ENCODE assay signal across 22 mouse cellular contexts in the genomic region with DNA sequence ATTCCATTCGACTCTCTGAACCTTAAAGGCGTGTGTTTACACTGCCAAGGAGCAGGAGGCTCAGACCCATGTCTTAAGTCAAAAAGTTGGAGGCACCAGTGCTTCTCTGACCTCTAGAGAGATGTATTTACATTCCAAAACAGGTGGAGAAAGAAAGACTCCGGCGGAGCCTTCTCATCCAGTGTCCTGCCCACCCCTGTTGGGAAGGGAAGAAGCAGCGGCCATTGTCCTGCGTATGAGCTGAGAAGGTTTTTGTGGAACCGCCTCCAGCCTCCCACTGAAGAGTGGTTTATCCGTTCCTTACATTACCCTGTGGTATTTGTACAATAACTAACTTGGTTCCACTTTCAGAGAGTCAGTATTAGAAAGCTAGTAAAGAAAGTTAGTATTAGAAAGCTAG. TPM values are rescaled to one million over a fixed set of nuclear protein-coding genes. Genes with fewer than 3 reads are reported as not detected.
DNase-seq lines count a peak whose midpoint lies in the region; ATAC-seq and TF ChIP-seq lines count a peak whose summit lies in the region.
"Had no signal": no experiment of that assay in that cellular context is flagged by ENCODE, and none has a peak within 500 bp of the region (broad histone marks: within the 10 kb centered on the region; RNA-seq: fewer than 3 reads in every experiment).

No protein-coding gene starts in this region.

- no peak for TF ChIP-seq EP300 in ES-Bruce4 (IDR thresholded peaks at IDR 0.05; ENCODE audit: insufficient read depth, low read depth, low read length)

- no peak for ATAC-seq in intestine, embryonic 15.5 days
- ATAC-seq in erythroid progenitor cell, adult 5-6 weeks (replicated peaks; ENCODE audit: low FRiP score, poor library complexity, severe bottlenecking) = no peak
- ATAC-seq: forebrain, embryonic 14.5 days; forebrain, embryonic 16.5 days had no signal

- H3K4me2 ChIP-seq in intestine, embryonic 15.5 days (replicated peaks) = no peak overlapping the region
- H3K4me2 ChIP-seq: embryonic facial prominence, embryonic 12.5 days; forebrain, embryonic 12.5 days had no signal

- peak overlapping the region; percentile 51 for H3K27ac ChIP-seq in ES-Bruce4 (ENCODE audit: insufficient read depth, low read length)
- H3K27ac ChIP-seq in ES-E14 (ENCODE audit: insufficient read depth, low read depth, low read length, poor library complexity, severe bottlenecking) = peak overlapping the region; percentile 6; the same call in 1 of the 2 replicates
- H3K27ac ChIP-seq in intestine, embryonic 15.5 days = no peak overlapping the region
- H3K27ac ChIP-seq: embryonic facial prominence, embryonic 10.5 days; embryonic facial prominence, embryonic 12.5 days; forebrain, embryonic 10.5 days; forebrain, embryonic 12.5 days had no signal

- H3K4me1 ChIP-seq in ES-Bruce4 (ENCODE audit: control insufficient read depth, insufficient read depth, low read length) = peaks cover 2% of the 10 kb centered on the region
- peaks cover 0 to 4% of the 10 kb centered on the region in 2 experiments; a peak in 3 of 4 replicates for H3K4me1 ChIP-seq in ES-E14 (ENCODE audit: control insufficient read depth in 2 of 2, insufficient read depth in 2 of 2, low read length in 2 of 2, poor library complexity in 1 of 2)
- H3K4me1 ChIP-seq in intestine, embryonic 15.5 days (replicated peaks) = no peaks in the 10 kb centered on the region
- H3K4me1 ChIP-seq: embryonic facial prominence, embryonic 12.5 days had no signal

- TF ChIP-seq CTCF in ES-Bruce4 (IDR thresholded peaks at IDR 0.05; ENCODE audit: low read depth, low read length) = no peak

- H3K4me3 ChIP-seq in ES-Bruce4 (ENCODE audit: low read depth, low read length) (no peak overlapping the region), ES-E14 (ENCODE audit: insufficient read depth in 1 of 2, low read depth in 1 of 2, low read length in 2 of 2, poor library complexity in 1 of 2, severe bottlenecking in 1 of 2) (no peak overlapping the region)
- no peak overlapping the region for H3K4me3 ChIP-seq in intestine, embryonic 15.5 days (replicated peaks)
- H3K4me3 ChIP-seq: embryonic facial prominence, embryonic 10.5 days; embryonic facial prominence, embryonic 12.5 days; forebrain, embryonic 10.5 days; forebrain, embryonic 12.5 days had no signal

- H3K36me3 ChIP-seq in ES-Bruce4 (ENCODE audit: control insufficient read depth, insufficient read depth, low read length, poor library complexity, severe bottlenecking) = no peaks in the 10 kb centered on the region
- no peaks in the 10 kb centered on the region for H3K36me3 ChIP-seq in ES-E14 (ENCODE audit: control insufficient read depth, insufficient read depth, low read length, poor library complexity, severe bottlenecking)
- no peaks in the 10 kb centered on the region for H3K36me3 ChIP-seq in intestine, embryonic 15.5 days
- H3K36me3 ChIP-seq: embryonic facial prominence, embryonic 10.5 days; embryonic facial prominence, embryonic 12.5 days; forebrain, embryonic 10.5 days; forebrain, embryonic 12.5 days had no signal

- DNase-seq in ES-E14 (ENCODE audit: low read depth, low spot score) (no peak), ZHBTc4 (ENCODE audit: low read depth, low spot score) (peak; percentile 65)
- DNase-seq in lung, postnatal 4 days = no peak
- DNase-seq: adrenal gland, adult 2 months; adrenal gland, postnatal 10 days; adrenal gland, postnatal 25 days; cerebellum, adult 11-12 months; cerebellum, adult 2 months; cerebellum, adult 9-10 months; cerebellum, postnatal 10 days; cerebellum, postnatal 25 days had no signal

- H3K27me3 ChIP-seq in ES-Bruce4 (ENCODE audit: control insufficient read depth, insufficient read depth, low read length, poor library complexity, severe bottlenecking) = no peaks in the 10 kb centered on the region
- no peaks in the 10 kb centered on the region for H3K27me3 ChIP-seq in intestine, embryonic 15.5 days (replicated peaks)
- H3K27me3 ChIP-seq: embryonic facial prominence, embryonic 12.5 days had no signal

- in situ Hi-C loops in ES-E14 (cut with MboI; ENCODE audit: low sequenced_read_pairs in 2 of 2, unreplicated experiment in 2 of 2) = no loop called here

- H3K9ac ChIP-seq in ES-Bruce4 (ENCODE audit: low read depth, poor library complexity, severe bottlenecking) (no peak overlapping the region), ES-E14 (ENCODE audit: insufficient read depth, low read depth, low read length, poor library complexity, severe bottlenecking) (no peak overlapping the region)
- H3K9ac ChIP-seq in intestine, embryonic 15.5 days = no peak overlapping the region
- H3K9ac ChIP-seq: embryonic facial prominence, embryonic 12.5 days; forebrain, embryonic 12.5 days had no signal

- no peak for TF ChIP-seq POLR2A in ES-Bruce4 (IDR thresholded peaks at IDR 0.05; ENCODE audit: insufficient read depth, low read length)

- 51% methylated on average over 8 of the region's 8 CpGs for WGBS in intestine, embryonic 15.5 days

- H3K9me3 ChIP-seq in ES-Bruce4 (replicated peaks; ENCODE audit: control insufficient read depth, insufficient read depth, low read length, poor library complexity, severe bottlenecking) (no peaks in the 10 kb centered on the region), ES-E14 (ENCODE audit: control insufficient read depth, insufficient read depth, low read depth, low read length) (no peaks in the 10 kb centered on the region)
- no peaks in the 10 kb centered on the region for H3K9me3 ChIP-seq in intestine, embryonic 15.5 days
- H3K9me3 ChIP-seq: embryonic facial prominence, embryonic 10.5 days; embryonic facial prominence, embryonic 12.5 days; forebrain, embryonic 10.5 days; forebrain, embryonic 12.5 days had no signal

TF ChIP-seq in ES-E14, 5 proteins besides CTCF, POLR2A, EP300 and RAD21:
- TF ChIP-seq ZC3H11A (IDR thresholded peaks at IDR 0.05; ENCODE audit: borderline replicate concordance, low read depth, low read length) (no peak), MAFK (IDR thresholded peaks at IDR 0.05; ENCODE audit: insufficient read depth, low read depth, low read length) (no peak), ZNF384 (IDR thresholded peaks at IDR 0.05; ENCODE audit: low read depth, low read length) (no peak), CHD2 (IDR thresholded peaks at IDR 0.05; ENCODE audit: low read depth, low read length) (no peak), HCFC1 (IDR thresholded peaks at IDR 0.05; ENCODE audit: borderline replicate concordance, insufficient read depth, low read length) (no peak)

RNA-seq across cellular contexts. Expression of a gene that starts 33.2 kb away (rescaled TPM):
- 1.1 TPM in 1 of 2 replicates, not detected in the other for polyA plus RNA-seq in ES-Bruce4 (2011; ENCODE audit: insufficient read depth, insufficient read length, low read depth, missing spikeins)
- total RNA-seq in ES-E14 (2012; rRNA removed) = 0.76 and 1.1 TPM in 2 replicates
- polyA plus RNA-seq in intestine, embryonic 15.5 days (2015; fragmentation: Nextera tagmentation; extraction: Ambion mirVana) = 1.0 and 1.1 TPM in 2 replicates
- total RNA-seq in erythroid progenitor cell, adult 5-6 weeks (2015; ENCODE audit: low replicate concordance) = not detected in 2 replicates
- total RNA-seq in erythroid progenitor cell, adult 5-6 weeks (2017; ENCODE audit: low replicate concordance) = not detected in 2 replicates
- total RNA-seq: MEL had no signal
- polyA plus RNA-seq: C2C12 had no signal

RNA-seq across cellular contexts. Expression of a gene that starts 41.8 kb away (rescaled TPM):
- 96.5 and 115 TPM in 2 replicates for polyA plus RNA-seq in ES-Bruce4 (2011; ENCODE audit: insufficient read depth, insufficient read length, low read depth, missing spikeins)
- total RNA-seq in ES-E14 (2012; rRNA removed) = 43.9 and 61.8 TPM in 2 replicates
- 99.8 and 112 TPM in 2 replicates for polyA plus RNA-seq in intestine, embryonic 15.5 days (2015; fragmentation: Nextera tagmentation; extraction: Ambion mirVana)
- total RNA-seq in erythroid progenitor cell, adult 5-6 weeks (2015; ENCODE audit: low replicate concordance) = 35.6 and 51.9 TPM in 2 replicates
- 21.7 and 36.5 TPM in 2 replicates for total RNA-seq in erythroid progenitor cell, adult 5-6 weeks (2017; ENCODE audit: low replicate concordance)
